Mouse (Mus musculus) lung, embryonic 16.5 days (tissue): ENCODE results near the gene Asprv1. TPM values are rescaled to one million over a fixed set of nuclear protein-coding genes. Genes with fewer than 3 reads are reported as not detected.

Experiments
- ATAC-seq: fragments of 200-750 bp; cut with Nextera tagmentation; 2 replicates; pipeline ENCODE4 v1.8.0; 2017; ENCODE audit warnings: low read depth, mild to moderate bottlenecking, moderate library complexity
- H3K27ac ChIP-seq: fragments of 300-500 bp; sonication (generic); 2 replicates; pipeline ENCODE4 v1.5.1; 2014; ENCODE audit warnings: mild to moderate bottlenecking, control low read depth, low read length
- H3K27me3 ChIP-seq: fragments of 300-500 bp; sonication (generic); 2 replicates; pipeline ENCODE4 v1.6.1; 2014; ENCODE audit warnings: low read depth, low read length, mixed read lengths; ENCODE audit not compliant: control insufficient read depth, insufficient read depth
- H3K36me3 ChIP-seq: fragments of 300-500 bp; sonication (generic); 2 replicates; pipeline ENCODE4 v1.6.1; 2014; ENCODE audit warnings: low read length; ENCODE audit not compliant: control insufficient read depth, insufficient read depth
- H3K4me1 ChIP-seq: fragments of 300-500 bp; sonication (generic); replicated peaks from 2 replicates; pipeline ENCODE4 v1.6.1; 2014; ENCODE audit warnings: low read length, mixed read lengths; ENCODE audit not compliant: control insufficient read depth, insufficient read depth
- H3K4me2 ChIP-seq: fragments of 300-500 bp; sonication (generic); 2 replicates; pipeline ENCODE4 v1.6.1; 2014; ENCODE audit warnings: low read depth, low read length, control low read depth
- H3K4me3 ChIP-seq: fragments of 300-500 bp; sonication (generic); 2 replicates; pipeline ENCODE4 v1.5.1; 2014; ENCODE audit warnings: mild to moderate bottlenecking, low read length, control low read depth
- H3K9ac ChIP-seq: fragments of 300-500 bp; sonication (generic); 2 replicates; pipeline ENCODE4 v1.6.1; 2014; ENCODE audit warnings: low read length, control low read depth
- H3K9me3 ChIP-seq: fragments of 300-500 bp; sonication (generic); 2 replicates; pipeline ENCODE4 v1.6.1; 2016; ENCODE audit warnings: low read length; ENCODE audit not compliant: control insufficient read depth
- WGBS: fragments of 180-500 bp; shearing (Covaris S2); extraction: QIAGEN DNeasy Blood & Tissue Kit; methylation state at CpG from one replicate; pipeline ENCODE4 v1.1.7; 2014; 5-methylcytosine and 5-hydroxymethylcytosine counted together
- polyA plus RNA-seq: library from polyadenylated mRNA; unstranded; fragments of >200 nt; fragmentation: Nextera tagmentation; extraction: Ambion mirVana; gene quantifications from 2 replicates; pipeline ENCODE4 v1.2.1, GENCODE M21; 2015

The Asprv1 gene
- polyA plus RNA-seq, 1 experiment from 2014 or later: 1.0 TPM

- 60% methylated on average over 6 of the region's 6 CpGs for WGBS
- Histone ChIP-seq H3K9ac (no peak overlapping the region), H3K4me2 (no peak overlapping the region), H3K4me3 (no peak overlapping the region), H3K27ac (no peak overlapping the region), H3K27me3 (no peaks in the 10 kb centered on the region), H3K36me3 (peaks cover 27% of the 10 kb centered on the region), H3K4me1 (no peaks in the 10 kb centered on the region), H3K9me3 (no peaks in the 10 kb centered on the region)
- peak; percentile 66; the same call in 1 of the 2 replicates for ATAC-seq
Observed at GRCm38 (mm10) chr6:86653026-86653425, 25.1 kb downstream of the Asprv1 start.

GRCm38 (mm10) chr6:86654270-86654916 lies 26.4 kb downstream of the Asprv1 start:
- Histone ChIP-seq H3K36me3 (peaks cover 27% of the 10 kb centered on the region), H3K9me3 (no peaks in the 10 kb centered on the region), H3K4me2 (no peak overlapping the region), H3K27ac (no peak overlapping the region), H3K4me1 (no peaks in the 10 kb centered on the region), H3K4me3 (no peak overlapping the region), H3K9ac (no peak overlapping the region), H3K27me3 (no peaks in the 10 kb centered on the region)
- 84% methylated on average over 9 of the region's 9 CpGs for WGBS
- ATAC-seq: no peak

GRCm38 (mm10) chr6:86658501-86658900 lies 30.5 kb downstream of the Asprv1 start:
- Histone ChIP-seq H3K9ac (no peak overlapping the region), H3K4me2 (no peak overlapping the region), H3K27ac (no peak overlapping the region), H3K4me1 (no peaks in the 10 kb centered on the region), H3K27me3 (no peaks in the 10 kb centered on the region), H3K9me3 (no peaks in the 10 kb centered on the region), H3K4me3 (no peak overlapping the region), H3K36me3 (peaks cover 26% of the 10 kb centered on the region)
- no peak for ATAC-seq
- 85% methylated on average over 3 of the region's 3 CpGs for WGBS

- Histone ChIP-seq H3K9ac (no peak overlapping the region), H3K9me3 (no peaks in the 10 kb centered on the region), H3K4me2 (no peak overlapping the region), H3K4me1 (no peaks in the 10 kb centered on the region), H3K27me3 (no peaks in the 10 kb centered on the region), H3K36me3 (peaks cover 26% of the 10 kb centered on the region), H3K27ac (no peak overlapping the region), H3K4me3 (no peak overlapping the region)
- no peak for ATAC-seq
- 75% methylated on average over 9 of the region's 9 CpGs for WGBS
Observed at GRCm38 (mm10) chr6:86660161-86660877, 32.4 kb downstream of the Asprv1 start.

- H3K36me3 ChIP-seq: peaks cover 20% of the 10 kb centered on the region
- 76% methylated on average over 5 of the region's 5 CpGs for WGBS
Observed at GRCm38 (mm10) chr6:86665076-86665475, 37.1 kb downstream of the Asprv1 start.

GRCm38 (mm10) chr6:86665560-86666307 lies 37.8 kb downstream of the Asprv1 start:
- H3K9me3 ChIP-seq: no peaks in the 10 kb centered on the region
- no peak for ATAC-seq
- no peak overlapping the region for H3K27ac ChIP-seq
- peaks cover 14% of the 10 kb centered on the region for H3K36me3 ChIP-seq
- H3K4me1 ChIP-seq: peaks cover 12% of the 10 kb centered on the region
- 75% methylated on average over 17 of the region's 17 CpGs for WGBS
- no peaks in the 10 kb centered on the region for H3K27me3 ChIP-seq
- no peak overlapping the region for H3K4me2 ChIP-seq
- no peak overlapping the region for H3K9ac ChIP-seq
- H3K4me3 ChIP-seq: no peak overlapping the region

More at GRCm38 (mm10) chr6:86665076-86665475, 37.1 kb downstream of the Asprv1 start:
- Histone ChIP-seq H3K27ac (no peak overlapping the region), H3K4me2 (no peak overlapping the region), H3K27me3 (no peaks in the 10 kb centered on the region), H3K9me3 (no peaks in the 10 kb centered on the region), H3K4me1 (peaks cover 12% of the 10 kb centered on the region), H3K9ac (no peak overlapping the region), H3K4me3 (no peak overlapping the region)
- ATAC-seq: no peak

GRCm38 (mm10) chr6:86667061-86667460 lies 39.1 kb downstream of the Asprv1 start:
- ATAC-seq: no peak
- no peaks in the 10 kb centered on the region for H3K9me3 ChIP-seq
- no peak overlapping the region for H3K27ac ChIP-seq
- H3K4me2 ChIP-seq: no peak overlapping the region
- peaks cover 8% of the 10 kb centered on the region for H3K36me3 ChIP-seq
- no peaks in the 10 kb centered on the region for H3K27me3 ChIP-seq
- H3K4me3 ChIP-seq: no peak overlapping the region
- WGBS: 87% methylated on average over 10 of the region's 10 CpGs
- H3K4me1 ChIP-seq: peaks cover 12% of the 10 kb centered on the region
- no peak overlapping the region for H3K9ac ChIP-seq

GRCm38 (mm10) chr6:86668580-86669239 lies 40.7 kb downstream of the Asprv1 start, which contains the start of gene Mxd1:
Gene Mxd1 (minus strand): TSS chr6:86669161.
- under 1% methylated on average over 62 of the region's 76 CpGs for WGBS
- peak within 1 kb of the TSS; percentile 59 for H3K27ac ChIP-seq
- no peaks in the 10 kb centered on the region for H3K9me3 ChIP-seq
- peak within 1 kb of the TSS; percentile 78 for H3K4me3 ChIP-seq
- H3K36me3 ChIP-seq: peaks cover 7% of the 10 kb centered on the region
- ATAC-seq: no peak; the same call in 1 of the 2 replicates
- H3K4me2 ChIP-seq: peak within 1 kb of the TSS; percentile 89
- peaks cover 12% of the 10 kb centered on the region for H3K4me1 ChIP-seq
- peak within 1 kb of the TSS; percentile 83 for H3K9ac ChIP-seq
- no peaks in the 10 kb centered on the region for H3K27me3 ChIP-seq
